Mouse (Mus musculus): ENCODE data around the gene Fibp.
A peak's percentile ranks its signal among the peaks of the same experiment; 100 is the strongest.

Gene Fibp

GRCm38 (mm10) chr19:5460465-5460911 is at the start of gene Fibp:
Gene Fibp, plus strand, starts transcription at chr19:5460615.
- DNase-seq (ENCODE audit: low read depth, low spot score): peak; percentile 94

- DNase-seq (ENCODE audit: low read depth, low spot score): no peak
Observed at GRCm38 (mm10) chr19:5410641-5411040, 49.8 kb upstream of the Fibp start.

DNA sequence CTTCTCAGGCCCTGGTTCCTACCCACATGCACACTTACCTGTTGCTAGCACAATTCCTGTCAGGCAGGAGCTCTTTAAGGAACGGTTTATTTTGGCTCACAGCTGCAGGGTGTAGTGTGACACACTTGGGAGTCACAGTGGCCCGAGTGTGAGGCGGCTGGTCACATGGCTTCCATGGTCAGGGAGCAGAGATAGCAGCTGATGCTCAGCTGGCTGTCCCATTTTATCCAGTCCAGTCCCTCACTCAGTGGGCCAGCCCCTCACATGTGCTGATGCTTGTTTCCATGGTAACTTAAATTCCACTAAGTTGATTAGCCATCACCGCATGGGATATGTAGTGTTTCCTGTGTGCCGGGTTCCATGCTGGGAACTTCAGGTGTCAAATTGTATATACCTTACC is 48.5 kb upstream of the Fibp start:
- DNase-seq (ENCODE audit: low read depth, low spot score): no peak

DNA sequence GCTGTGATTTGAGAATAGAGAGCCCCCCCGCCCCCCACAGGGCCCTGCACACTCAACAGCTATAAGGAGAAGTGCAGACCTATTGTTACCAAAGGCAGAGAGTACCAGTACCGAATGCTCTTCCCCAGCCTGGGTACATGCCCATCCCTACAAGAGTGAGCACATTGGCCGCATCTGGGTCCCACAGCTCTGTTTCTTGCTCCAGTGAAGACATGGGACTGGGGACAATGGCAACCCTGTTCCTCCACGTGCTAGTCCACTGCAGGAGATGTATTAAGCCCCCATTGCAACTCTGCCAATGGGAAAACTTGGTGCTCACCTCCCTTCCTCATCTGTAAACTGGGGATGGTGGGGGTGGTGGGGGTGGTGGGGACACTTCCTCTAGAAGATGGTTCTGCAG is 46.6 kb upstream of the Fibp start:
- no peak for DNase-seq (ENCODE audit: low read depth, low spot score)

DNA sequence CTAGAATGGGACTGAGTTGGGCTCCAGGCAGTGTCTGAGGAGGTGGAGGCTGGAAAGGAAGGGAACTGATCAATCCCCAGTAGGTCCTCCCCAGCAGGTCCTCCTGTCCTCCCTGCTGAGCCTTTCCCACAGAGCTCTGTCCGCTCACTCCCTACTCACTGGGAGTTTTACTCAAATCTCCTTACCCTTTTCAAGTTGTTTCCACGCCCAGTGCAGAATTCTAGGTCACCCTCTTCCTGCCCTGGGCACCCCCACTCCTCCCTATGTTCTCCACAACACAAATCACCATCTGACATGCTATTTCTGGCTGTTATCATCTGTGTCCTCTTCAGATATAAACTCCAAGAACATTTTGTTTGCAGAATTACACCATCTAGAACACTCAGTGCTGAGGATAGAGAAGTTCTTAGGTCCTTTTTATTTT is 45.9 kb upstream of the Fibp start:
- DNase-seq (ENCODE audit: low read depth, low spot score): no peak

DNA sequence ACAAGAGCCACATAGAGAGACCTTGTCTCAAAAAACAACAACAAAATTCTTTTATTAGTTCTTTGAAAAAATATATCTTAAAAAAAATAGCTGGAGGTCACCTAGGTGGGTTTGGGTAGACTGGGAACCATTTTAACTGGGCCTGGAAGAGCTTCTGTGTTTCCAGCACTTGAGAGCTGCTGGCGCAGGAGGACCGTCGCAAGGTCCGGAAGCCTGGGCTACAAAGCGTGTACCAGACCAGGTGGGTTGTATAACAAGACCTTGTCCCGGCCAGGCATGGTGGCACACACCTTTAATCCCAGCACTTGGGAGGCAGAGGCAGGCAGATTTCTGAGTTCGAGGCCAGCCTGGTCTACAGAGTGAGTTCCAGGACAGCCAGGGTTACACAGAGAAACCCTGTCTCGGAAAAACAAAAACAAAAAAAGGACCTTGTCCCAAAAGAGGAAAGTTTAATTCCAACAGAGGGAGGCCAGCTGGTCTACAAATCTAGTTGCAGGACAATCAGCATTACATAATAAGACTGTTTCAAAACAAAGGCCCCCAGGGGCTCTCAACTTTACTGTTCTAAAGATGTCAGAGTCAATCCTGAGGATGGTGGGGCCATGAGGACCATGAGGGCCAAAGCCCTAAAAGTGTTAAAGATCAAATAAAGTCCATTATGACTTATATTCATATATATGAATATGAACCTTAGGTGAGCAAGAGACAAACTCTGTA is 41.5 kb upstream of the Fibp start:
- DNase-seq (ENCODE audit: low read depth, low spot score): no peak

GRCm38 (mm10) chr19:5419630-5420029 is 40.8 kb upstream of the Fibp start:
- DNase-seq (ENCODE audit: low read depth, low spot score): no peak

DNA sequence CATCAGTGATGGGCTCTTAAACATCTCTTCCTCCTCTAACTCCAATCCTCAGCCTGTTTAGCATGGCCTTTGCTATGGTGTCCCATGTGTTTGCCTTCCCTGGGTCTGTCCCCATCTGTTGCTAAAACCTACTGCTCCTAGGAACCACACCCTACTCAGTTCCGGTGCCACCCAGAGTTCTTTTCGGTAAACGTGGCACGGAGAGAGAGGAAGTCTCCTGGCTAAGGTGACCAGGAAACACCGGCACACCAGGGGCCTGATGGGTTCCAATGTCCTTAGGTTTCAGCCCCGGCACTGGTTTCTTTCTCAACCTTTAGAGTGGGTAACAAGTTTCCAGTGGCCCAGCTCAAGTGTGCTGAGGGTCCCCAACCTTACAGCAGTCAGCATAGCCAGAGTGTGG is 39.8 kb upstream of the Fibp start:
- no peak for DNase-seq (ENCODE audit: low read depth, low spot score)

DNA sequence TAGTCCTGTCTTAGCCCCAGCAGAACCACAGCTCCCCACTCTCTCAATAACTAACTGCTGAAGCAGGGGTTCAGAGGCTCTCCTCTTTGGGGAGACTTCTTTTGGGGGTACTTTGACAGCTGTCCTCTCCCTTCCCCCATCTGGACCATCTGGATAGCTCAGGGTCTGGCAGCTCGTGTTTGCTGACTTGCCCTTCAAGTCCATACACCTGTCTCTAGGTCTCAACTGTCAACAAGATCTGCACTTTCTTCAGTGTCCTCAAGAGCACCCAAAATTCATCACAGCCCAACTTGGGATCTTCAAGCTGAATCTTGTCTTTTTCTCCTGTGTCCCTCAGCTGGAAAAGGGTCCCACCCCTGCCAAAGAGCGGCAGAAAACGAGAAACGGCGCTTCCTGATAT is 38.6 kb upstream of the Fibp start:
- no peak for DNase-seq (ENCODE audit: low read depth, low spot score)

- DNase-seq (ENCODE audit: low read depth, low spot score): no peak
Observed at GRCm38 (mm10) chr19:5422267-5422666, 38.1 kb upstream of the Fibp start.

DNA sequence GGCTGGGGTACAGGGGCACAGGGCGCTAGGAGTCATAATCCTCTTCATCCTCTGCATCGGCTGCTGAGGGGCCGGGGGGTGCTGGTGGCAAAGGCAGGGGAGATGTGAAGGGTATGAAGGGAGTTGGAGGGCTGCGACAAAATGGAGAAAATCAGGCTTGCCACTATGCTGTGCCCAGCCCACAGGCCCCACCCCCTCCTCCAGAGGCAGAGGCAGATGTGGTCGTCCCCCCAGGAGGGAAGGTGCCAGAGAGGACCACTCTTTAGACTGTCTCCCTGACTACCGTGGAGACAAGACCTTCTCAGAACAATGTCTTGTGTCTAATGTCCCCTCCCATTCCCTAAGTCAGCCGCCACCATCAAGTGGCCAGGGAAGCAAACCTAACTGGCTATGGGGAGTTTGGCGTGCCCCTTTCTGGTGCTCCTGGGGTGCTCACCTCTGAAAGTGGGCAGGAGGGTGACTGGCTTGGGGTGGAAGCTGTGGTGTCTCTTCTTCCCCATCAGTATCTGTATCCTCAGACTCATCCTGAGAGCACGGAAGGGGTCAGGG is 37.4 kb upstream of the Fibp start:
- no peak for DNase-seq (ENCODE audit: low read depth, low spot score)

DNA sequence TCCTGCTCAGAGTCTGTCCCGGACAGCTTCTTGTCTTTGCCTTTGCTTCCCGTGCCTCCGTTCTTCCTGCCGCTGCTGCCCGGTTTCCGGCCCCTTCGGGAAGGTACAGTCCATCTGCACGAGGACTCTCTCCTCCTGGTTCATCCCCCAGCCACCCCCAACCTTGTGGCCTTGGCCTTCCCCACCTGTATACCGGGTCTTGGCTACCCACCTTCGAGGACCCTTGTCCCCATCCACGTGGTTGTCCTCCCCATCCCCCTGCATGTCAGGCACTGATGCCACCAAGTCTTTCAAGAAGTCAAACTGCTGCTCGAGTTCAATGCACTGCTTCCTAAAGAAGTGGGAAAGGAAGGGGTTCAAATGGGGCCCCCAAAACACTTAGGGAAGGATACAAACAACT is 36.9 kb upstream of the Fibp start:
- DNase-seq (ENCODE audit: low read depth, low spot score): no peak

GRCm38 (mm10) chr19:5424092-5424781 is 36.2 kb upstream of the Fibp start:
- peak; percentile 87 for DNase-seq (ENCODE audit: low read depth, low spot score)

DNA sequence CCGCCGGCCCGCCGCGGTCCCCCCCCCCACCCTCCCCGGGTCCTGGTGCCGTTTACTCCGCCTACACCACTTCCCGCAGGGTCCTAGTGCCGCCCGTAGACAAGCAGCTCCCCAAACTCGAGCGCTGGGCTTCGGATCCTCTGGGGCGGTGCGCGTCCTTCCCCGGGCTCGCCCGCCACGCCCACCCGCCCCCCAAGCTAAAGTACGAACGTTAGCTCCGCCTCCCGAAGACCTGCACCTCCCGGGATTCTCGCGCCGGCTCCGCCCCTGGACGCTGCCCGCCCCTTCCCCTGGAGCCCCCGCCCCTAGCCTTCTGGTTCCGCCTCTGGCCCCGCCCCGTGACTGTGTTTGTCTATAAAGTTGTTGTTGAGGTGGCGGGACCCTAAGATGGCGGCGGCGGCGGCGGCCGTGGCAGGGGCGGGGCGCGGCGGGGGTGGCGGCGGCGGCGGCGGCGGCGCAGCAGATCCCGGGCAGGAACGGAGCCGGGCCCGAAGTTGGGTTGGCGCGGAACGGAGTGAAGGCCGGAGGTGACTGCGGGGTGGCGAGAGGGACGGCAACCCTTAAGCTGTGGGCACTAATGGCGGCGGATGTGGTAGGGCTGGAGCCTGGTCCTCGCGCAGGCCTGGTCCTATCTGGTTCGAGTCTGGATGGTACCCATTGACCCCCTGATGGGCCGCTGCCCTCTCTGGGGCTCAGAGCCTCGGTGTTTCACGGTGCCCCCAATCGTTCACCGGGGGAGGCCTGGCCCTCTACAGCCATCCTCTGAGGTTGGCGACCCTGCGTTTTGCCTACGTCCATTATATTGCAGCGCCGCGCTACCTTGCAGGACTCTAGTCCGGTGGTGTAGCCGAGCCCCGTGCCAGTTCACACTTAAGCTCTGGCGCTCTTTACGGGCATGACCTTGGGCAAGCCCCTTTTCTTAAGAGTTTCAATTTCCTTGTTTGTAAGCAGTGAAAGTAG is 35.4 kb upstream of the Fibp start, which contains the start of the genes Drap1 and AI837181:
TSS of gene Drap1 (minus strand) at position 198 of the 960 bp plus-strand sequence.
TSS of gene AI837181 (plus strand) at position 363 of the 960 bp plus-strand sequence.
- peak; percentile 99 for DNase-seq (ENCODE audit: low read depth, low spot score)

GRCm38 (mm10) chr19:5425906-5426565 is 34.4 kb upstream of the Fibp start:
- DNase-seq (ENCODE audit: low read depth, low spot score): no peak

GRCm38 (mm10) chr19:5426640-5427290 is 33.6 kb upstream of the Fibp start:
- no peak for DNase-seq (ENCODE audit: low read depth, low spot score)

DNA sequence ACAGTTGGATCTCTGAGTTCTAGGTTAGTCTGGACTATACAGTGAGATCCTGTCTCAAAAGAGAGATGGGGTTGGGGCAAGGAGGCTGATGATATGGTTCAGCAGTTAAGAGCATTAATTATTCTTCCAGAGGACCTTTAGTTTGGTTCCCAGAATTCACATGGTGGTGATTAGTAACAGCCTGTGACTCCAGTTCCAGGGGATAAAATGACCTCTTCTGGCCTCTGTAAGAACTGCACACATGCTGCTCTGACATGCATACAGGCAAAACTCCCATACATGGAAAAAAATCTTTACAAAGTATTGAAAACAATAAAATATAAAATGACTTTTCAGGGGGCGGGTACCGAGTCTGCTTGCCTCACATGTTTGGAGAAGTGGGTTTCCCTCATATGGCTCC is 32.3 kb upstream of the Fibp start:
- DNase-seq (ENCODE audit: low read depth, low spot score): peak; percentile 49

GRCm38 (mm10) chr19:5429219-5429618 is 31.2 kb upstream of the Fibp start:
- DNase-seq (ENCODE audit: low read depth, low spot score): no peak

DNA sequence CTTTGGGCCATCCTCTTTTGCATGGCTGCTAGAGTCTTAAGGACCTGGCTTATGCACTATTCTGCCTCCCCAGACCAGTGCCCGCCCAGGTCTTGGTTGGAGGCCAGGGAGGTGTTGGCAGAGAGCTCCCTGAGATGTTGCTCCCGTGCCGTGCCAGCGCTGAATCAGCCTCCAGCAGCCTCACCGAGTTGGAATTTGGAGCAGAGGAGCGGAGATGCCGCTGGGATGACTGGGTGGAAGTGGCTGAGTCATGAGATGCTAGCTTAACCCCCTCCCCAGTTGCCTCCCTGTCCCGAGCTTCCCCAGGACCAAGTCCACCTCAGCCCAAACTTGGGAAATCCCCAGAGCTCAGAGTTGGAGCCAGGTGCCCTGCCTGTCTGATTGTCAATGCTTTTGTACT is 30.6 kb upstream of the Fibp start:
- DNase-seq (ENCODE audit: low read depth, low spot score): no peak

DNA sequence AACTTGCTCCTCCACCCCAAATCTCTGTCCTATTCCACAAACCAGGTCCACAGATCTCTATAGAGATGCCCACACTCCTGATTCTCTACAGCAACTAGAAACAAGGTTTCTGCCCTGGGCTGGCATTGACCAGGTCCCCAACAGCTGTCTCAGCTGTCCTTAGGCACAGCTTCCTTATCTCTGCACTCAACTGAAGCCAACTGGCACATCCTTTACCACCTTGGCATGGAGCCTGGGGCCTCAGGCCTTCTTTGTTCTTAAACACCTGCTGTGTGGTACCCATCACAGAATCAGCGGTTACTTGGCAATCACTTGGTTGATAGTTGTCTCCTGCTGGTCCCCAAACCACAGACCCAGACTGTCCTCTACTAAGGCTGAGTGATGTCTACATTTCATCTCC is 30.0 kb upstream of the Fibp start:
- DNase-seq (ENCODE audit: low read depth, low spot score): no peak

Measured in A20 (cell line).